Mouse (Mus musculus): ENCODE data around the gene Ift43.

Ift43 gene

DNA sequence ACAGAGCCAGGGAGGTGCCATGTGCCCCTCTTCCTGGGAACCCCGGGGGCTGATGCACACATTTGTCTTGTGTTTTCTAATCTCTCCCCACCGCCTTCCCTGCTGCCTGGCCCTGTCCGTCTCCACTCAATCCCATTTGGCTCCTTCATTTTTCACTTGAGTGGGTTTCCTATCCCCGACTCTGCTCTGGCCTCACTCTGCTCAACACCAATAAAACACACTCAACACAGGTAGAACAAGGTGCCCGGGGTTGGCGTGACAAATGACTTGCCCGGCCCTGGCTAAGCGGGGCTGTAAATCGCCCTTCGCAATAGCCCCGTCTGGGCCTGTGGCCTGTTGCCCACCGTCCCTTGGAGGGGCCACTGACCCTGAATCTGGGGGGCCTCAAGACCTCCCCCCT lies 92.0 kb downstream of the Ift43 start:
- no peak for DNase-seq (ENCODE audit: low spot score)

DNA sequence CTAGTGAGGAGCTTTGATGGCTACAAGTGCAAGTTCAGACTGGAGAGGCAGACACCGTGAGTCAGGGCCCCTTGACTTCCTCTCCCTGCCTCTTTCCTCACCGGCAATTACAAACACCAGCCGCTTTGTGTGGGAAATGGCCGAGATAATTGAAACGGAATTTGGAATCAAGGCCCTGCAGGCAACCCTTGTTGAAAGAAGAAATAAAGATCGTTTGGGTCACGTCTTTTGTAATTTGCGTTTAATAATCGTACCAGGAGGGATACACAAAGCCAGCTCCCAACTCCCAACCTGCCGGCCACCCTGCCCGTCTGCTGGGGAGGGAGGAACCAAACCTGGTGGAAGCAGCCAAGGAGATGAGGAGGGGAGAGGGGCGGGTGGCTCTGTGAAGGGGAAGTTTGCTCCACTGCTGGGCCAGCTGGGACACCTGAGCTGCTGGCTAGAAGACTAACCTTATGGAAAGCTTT lies 93.2 kb downstream of the Ift43 start:
- no peak for DNase-seq (ENCODE audit: low spot score)

DNA sequence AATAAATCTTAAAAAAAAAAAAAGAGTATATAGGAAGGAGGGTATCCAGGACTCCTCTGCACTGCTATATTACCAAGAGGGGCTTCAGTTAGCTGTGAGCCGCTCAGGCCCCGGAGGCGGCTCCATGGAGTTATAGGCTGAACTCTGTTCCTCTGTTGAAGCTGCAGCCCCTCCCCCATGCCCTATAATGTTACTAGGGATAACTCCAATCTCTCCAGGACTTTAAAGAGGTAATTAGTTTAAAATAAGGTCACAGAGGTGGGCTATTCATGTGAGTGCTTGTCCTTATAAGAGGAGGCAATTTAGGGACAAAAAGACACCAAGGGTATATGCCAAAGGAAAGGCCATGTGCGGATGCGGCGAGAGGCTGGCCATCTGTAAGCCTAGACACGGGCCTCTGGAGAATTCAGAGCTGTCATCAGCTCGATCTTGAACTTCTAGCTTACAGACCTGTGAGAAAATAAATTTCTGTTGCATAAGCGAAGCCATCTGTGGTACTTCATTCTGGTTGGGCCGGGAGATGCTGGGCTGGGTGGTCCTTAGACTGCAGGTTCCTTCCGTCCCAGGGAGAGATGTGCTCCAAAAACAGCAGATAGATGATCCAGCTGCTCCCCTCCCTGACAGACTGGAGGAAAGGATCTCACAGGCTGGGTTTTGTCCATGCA lies 94.5 kb downstream of the Ift43 start:
- DNase-seq (ENCODE audit: low spot score), result no peak

DNA sequence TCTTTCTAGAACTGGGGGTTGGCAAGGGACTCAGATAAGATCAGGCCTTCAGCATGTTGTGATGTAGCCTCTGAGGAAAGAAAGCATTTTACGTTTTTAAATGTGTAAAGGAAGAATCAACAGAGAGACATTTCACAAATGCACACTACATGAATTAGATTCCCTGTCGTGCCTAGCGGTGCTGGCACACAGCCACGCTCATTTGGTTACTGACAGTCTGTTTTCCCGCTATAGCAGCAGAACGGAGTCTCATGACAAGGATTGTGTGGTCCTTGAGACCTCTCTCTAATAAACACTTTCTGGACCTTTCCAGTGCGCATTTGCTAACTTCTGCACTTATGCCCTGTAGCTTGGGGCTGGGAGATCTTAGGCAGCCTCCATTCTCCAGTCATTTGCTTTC lies 96.9 kb downstream of the Ift43 start:
- DNase-seq (ENCODE audit: low spot score), result no peak

DNA sequence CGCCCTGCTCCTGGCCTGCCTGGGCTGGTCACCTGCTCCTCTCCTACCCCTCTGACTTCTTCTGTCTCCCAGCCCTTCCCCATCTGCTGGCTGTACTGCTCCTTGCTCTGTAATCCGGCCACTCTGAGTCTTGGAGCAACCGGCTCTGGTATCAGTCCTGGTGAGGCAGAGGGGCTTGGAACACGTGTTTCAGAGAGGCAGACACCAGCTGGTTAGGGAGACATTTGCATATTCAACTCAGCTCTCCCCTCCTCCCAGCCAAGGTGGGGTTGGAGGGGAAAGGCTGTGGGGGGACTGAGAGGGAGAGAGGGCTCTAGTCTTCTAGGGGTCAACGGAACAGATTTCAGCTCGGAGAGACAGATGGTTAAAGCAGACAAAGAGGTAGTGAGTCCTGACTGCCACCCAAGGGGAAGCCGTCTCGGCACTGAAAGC lies 99.0 kb downstream of the Ift43 start:
- DNase-seq (ENCODE audit: low spot score), result no peak

DNA sequence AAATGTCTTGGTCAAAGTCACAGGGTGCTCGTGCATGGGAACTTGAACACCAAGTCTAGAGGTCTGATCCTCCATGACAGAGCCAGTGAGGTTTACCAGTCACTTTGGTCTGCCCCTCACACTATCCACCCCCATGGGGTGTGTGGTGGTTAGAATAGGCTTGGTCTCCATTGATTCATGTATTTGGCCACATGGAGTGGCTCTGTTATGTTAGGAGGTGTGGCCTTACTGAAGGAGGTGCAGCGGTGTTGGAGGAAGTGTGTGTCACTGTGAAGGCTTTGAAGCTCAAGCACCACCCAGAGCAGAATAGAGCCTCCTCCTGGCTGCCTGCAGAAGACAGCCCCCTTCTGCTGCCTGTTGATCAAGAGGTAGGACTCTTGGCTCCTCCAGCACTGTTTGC lies 99.5 kb downstream of the Ift43 start:
- no peak for DNase-seq (ENCODE audit: low spot score)

DNA sequence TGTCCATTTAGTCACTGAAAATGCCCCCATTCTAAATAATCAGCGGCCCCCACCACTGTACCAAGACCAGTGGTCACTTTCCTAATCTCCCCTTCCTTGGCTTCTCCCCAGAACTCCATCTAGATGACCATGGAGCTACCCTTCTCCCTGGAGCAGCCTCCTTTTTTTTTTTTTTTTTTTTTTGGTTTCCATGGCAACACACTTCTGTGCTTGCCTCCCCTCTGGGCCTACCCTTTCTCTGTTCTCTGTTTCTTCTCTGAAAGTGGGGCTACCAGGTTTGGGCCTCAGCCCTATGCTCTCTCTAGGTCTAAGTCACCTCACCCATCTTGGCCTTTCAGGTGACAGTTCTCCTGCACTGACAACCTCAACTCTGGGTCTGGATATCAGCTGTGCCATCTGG lies 100.1 kb downstream of the Ift43 start:
- no peak for DNase-seq (ENCODE audit: low spot score)

DNA sequence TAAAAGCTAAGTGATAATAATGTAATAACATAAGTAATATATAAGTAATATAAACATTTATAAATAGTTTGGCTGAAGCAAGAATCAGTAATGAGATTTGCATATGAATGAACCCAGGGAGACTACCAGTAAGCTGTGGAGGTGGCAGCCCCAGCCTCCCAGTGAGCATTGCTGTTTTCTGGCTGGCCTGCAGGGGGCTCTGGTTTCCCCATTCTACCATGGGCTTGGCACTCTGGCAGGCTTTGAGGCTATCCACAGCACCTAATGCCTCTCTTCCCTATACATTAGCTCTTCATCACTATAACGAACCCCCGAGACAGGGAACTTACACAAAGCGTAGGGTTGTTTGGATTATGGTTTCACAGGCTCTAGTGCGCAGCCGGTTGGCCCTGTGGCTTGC lies 105.8 kb downstream of the Ift43 start:
- no peak for DNase-seq (ENCODE audit: low spot score)

DNA sequence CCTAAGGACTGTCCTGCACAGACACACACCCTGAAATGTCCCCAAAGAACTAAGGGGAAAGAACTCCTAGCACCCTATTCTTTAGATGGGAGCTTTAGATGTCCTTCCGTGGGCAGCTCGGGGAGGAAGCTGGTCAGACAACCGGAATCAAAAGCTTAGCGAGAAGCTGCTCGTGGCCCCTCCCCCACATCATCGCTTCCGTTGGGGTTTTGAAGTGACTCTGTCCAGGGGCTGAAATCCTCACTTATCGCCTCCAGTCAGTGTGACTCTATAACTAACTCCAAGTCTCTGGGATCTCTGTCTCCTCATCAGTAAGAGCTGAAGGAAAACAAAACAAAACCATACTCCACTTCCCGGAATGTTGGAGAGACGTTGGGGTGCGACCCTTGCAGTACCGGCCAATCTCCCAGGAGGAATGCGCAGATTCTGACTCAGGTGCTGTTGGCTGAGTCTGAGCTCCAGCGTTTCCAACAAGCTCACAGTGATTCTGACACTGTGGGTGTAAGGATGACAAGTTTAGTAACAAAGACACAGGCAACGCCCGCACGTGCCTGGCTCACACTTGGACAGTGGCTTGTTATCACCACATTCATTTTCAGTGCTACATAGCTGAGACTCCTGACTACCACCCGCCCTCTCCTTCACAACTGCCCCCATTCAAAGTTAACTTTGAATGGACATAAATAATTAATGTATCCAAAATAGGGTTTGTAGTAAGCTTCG lies 107.4 kb downstream of the Ift43 start:
- DNase-seq (ENCODE audit: low spot score), result no peak

DNA sequence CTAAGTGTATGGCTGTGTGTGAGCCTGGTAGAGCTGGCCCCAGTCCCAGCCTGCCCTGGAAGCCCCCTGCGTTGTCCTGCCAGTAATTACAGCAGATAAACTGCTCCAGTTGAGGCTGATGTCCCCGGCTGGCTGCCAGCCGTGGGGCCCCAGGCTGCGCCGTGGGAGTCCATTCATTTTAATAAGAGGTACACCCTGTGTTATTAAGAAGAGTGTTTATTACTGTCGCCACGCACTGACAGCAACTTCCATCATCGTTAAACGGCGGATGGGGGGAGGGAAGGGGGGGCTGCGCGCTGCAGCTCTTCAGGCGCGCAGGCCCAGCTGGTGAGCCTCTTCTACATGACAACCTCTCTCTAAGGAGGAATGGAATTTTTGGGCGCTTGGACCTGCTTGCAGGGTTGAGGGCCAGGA lies 109.7 kb downstream of the Ift43 start:
- no peak for DNase-seq (ENCODE audit: low spot score)

DNA sequence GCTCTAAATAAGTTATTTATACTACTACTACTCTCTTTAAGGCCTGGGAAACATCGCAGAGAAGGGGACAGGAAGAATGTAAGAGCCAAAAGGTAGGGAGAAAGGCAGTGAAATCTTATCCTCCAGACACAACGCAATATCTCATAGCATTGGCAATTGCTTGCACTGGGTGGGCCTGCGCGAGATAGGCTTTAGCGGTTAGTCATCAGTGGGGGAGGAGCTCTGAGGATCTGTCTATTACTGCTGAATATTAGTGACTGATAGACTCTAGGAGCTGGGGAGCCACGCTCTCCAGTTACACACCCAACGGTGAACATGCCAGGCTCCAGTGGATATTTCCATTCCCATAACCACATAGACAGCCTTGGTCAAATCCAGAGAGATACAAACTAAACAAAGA lies 114.6 kb downstream of the Ift43 start:
- DNase-seq (ENCODE audit: low spot score), result no peak

DNA sequence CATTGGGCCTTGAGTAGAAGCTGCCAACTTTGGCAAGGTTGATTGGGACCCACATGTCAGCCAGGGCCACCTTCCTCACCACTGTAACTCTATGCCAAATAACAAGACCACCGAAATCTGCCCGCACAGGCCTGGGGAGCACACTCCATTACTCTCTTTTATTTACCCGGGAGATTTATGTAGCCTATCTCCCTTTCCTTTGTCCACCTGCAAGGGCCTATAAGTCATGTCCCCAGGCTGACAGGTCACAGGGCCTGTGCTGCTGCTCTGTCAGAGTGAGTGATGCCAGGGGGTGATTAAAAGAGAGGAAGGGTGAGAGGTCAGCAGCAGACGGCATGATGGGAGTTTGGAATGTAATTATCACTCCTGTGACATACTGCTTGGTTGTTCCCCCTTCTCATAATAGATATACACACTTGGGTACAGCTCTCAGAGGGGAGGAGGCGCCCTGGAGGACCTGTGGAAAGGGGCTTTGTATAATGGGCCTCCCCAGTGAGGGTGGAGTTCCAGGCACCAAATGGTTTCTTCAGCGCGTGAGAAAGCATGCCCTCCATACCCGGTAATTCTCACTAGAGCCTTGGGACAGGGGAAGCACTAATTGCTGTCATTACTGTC lies 121.2 kb downstream of the Ift43 start:
- DNase-seq (ENCODE audit: low spot score), result no peak

DNA sequence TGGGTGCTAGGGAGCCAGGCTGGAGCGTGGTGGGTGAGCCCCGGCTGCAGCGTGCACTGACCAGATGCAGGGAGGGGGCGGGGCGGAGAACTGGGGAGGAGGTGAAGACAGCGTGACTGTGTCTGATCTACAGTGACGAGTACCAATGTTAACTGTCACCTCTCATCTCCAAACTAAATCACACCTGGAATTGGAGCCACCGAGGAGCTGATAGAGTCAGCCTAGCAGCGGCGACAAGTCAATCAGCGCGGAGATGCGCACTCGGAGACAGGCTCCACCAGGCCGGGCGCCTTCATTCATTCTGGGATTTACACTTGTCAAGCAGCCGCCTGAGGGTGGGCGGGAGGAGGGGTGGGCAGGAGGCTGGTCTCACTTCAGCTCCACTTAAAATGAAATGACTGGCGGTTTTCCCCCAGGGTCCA lies 128.8 kb downstream of the Ift43 start:
- DNase-seq (ENCODE audit: low spot score), result no peak
